Mouse (Mus musculus) CH12.LX (cell line): ENCODE data around the gene Wdr13.

Experiments
- BHLHE40 ChIP-seq: IDR thresholded peaks from 2 replicates; pipeline ENCODE4 v1.6.1; 2011; ENCODE audit warnings: mild to moderate bottlenecking, low read depth, low read length, improper control_type of control experiment
- CHD1 ChIP-seq: IDR thresholded peaks from 2 replicates; pipeline ENCODE4 v1.6.1; 2012; ENCODE audit warnings: low read depth, low read length, improper control_type of control experiment, inconsistent platforms
- CTCF ChIP-seq, 2 experiments: IDR thresholded peaks in 1 of 2; conservative IDR thresholded peaks in 1 of 2; 2 replicates each; pipeline ENCODE4 v1.5.1; 2011 to 2012; ENCODE audit warnings: low read depth in 2 of 2, low read length in 2 of 2, improper control_type of control experiment in 1 of 2, inconsistent platforms in 1 of 2, mild to moderate bottlenecking in 1 of 2, moderate library complexity in 1 of 2
- ELF1 ChIP-seq: IDR thresholded peaks from 2 replicates; pipeline ENCODE4 v1.6.1; 2014; ENCODE audit warnings: low read depth, mild to moderate bottlenecking, inconsistent platforms, low read length, improper control_type of control experiment
- EP300 ChIP-seq: IDR thresholded peaks from 2 replicates; pipeline ENCODE4 v1.6.1; 2011; ENCODE audit warnings: low read length, improper control_type of control experiment
- NRF1 ChIP-seq: IDR thresholded peaks from 2 replicates; pipeline ENCODE4 v1.6.1; 2014; ENCODE audit warnings: low read depth, mild to moderate bottlenecking, inconsistent platforms, low read length, improper control_type of control experiment, moderate library complexity
- RAD21 ChIP-seq: IDR thresholded peaks from 2 replicates; pipeline ENCODE4 v1.6.1; 2011; ENCODE audit warnings: low read depth, mild to moderate bottlenecking, low read length, improper control_type of control experiment, moderate library complexity
- RCOR1 ChIP-seq: conservative IDR thresholded peaks from 2 replicates; pipeline ENCODE4 v1.6.1; 2012; ENCODE audit warnings: low read depth, mild to moderate bottlenecking, inconsistent platforms, low read length, improper control_type of control experiment

DNA sequence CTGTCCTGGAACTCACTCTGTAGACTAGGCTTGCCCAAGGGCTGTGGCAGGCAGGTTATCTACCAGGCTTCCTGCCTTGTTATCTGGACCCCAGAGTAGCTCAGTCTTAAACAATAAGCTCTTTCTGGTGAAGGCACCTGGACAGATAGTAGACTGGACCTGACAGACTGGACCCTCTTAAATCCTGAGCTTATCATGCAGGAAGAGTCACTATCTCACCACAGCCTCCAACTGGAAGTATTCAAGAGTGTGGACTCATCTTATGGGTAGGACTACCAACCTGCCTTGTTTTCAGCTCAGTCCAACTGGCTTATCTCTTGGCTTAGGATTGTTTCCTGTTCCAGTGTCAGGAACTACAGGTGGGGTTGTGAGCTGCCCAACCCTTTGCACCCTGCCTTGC is 15.4 kb downstream of the Wdr13 start:
- TF ChIP-seq NRF1 (no peak), BHLHE40 (no peak), CTCF (conservative IDR thresholded peaks at IDR 0.05 in 1 of 2, IDR thresholded peaks at IDR 0.05 in 1 of 2; ENCODE audit: low read depth in 2 of 2, low read length in 2 of 2) (no peak), RCOR1 (no peak), ELF1 (no peak), CHD1 (no peak), EP300 (no peak), RAD21 (no peak)
